Comparison of ENCODE assay signal across 16 mouse cellular contexts in genomic region chr9:23312877-23313276, GRCm38 (mm10).
A peak's percentile ranks its signal among the peaks of the same experiment; 100 is the strongest.
DNase-seq lines count a peak whose midpoint lies in the region.
"Had no signal": no experiment of that assay in that cellular context is flagged by ENCODE, and none has a peak within 500 bp of the region (broad histone marks: within the 10 kb centered on the region; RNA-seq: fewer than 3 reads in every experiment).

No protein-coding gene starts in this region.

- intact Hi-C loops in gastrocnemius, postnatal 14 days (cut with DNase I; ENCODE audit: low total_unique reads) = no loop called here

- DNase-seq in gastrocnemius, adult 18-20 months (ENCODE audit: low spot score) = peak; percentile 24
- no peak for DNase-seq in gastrocnemius, postnatal 14 days
- DNase-seq in gastrocnemius, postnatal 25 days = peak; percentile 45
- no peak for DNase-seq in gastrocnemius, postnatal 4 days (ENCODE audit: low spot score in 2 of 2)
- DNase-seq in brain, adult 2 months (ENCODE audit: low read depth, low spot score) = peak; percentile 22
- peak; percentile 66 for DNase-seq in skeletal muscle tissue, adult 2 months (ENCODE audit: low read depth, low spot score)
- no peak for DNase-seq in cerebellum, adult 18-20 months
- DNase-seq: adrenal gland, adult 8-10 months; adrenal gland, postnatal 14 days; adrenal gland, postnatal 36 days; B cell, adult 2 months; cerebellum, adult 11 months; cerebellum, adult 2 months; cerebellum, adult 9-10 months; cerebellum, postnatal 10 days; cerebellum, postnatal 25 days had no signal

Comparison
In these comparisons a context has a peak if more than half of its experiments do, and no peak if none do; other contexts are left out.
1. DNase-seq: peak in gastrocnemius, adult 18-20 months (single experiment), gastrocnemius, postnatal 25 days (single experiment), brain, adult 2 months (single experiment) and skeletal muscle tissue, adult 2 months (single experiment); none in gastrocnemius, postnatal 14 days (single experiment), gastrocnemius, postnatal 4 days (0 of 2) and cerebellum, adult 18-20 months (0 of 2).